Mouse (Mus musculus) MEL (cell line): ENCODE results near the gene Zic1.

ENCODE experiments used
- CTCF ChIP-seq, 3 experiments: IDR thresholded peaks in 2 of 3; conservative IDR thresholded peaks in 1 of 3; 2 replicates each; pipeline ENCODE4 v1.5.1; 2011 to 2012; ENCODE audit warnings: low read length in 3 of 3, low read depth in 2 of 3, mild to moderate bottlenecking in 2 of 3, improper control_type of control experiment in 1 of 3, inconsistent platforms in 1 of 3, mixed read lengths in 1 of 3, moderate library complexity in 1 of 3; ENCODE audit not compliant: control insufficient read depth in 1 of 3, insufficient read depth in 1 of 3, poor library complexity in 1 of 3, severe bottlenecking in 1 of 3
- ETS1 ChIP-seq: IDR thresholded peaks from 2 replicates; pipeline ENCODE4 v1.6.1; 2012; ENCODE audit warnings: low read depth, mild to moderate bottlenecking, inconsistent platforms, low read length, improper control_type of control experiment, moderate library complexity
- POLR2A ChIP-seq, 2 experiments: IDR thresholded peaks; 2 replicates each; pipeline ENCODE4 v1.6.1; 2011 to 2012; ENCODE audit warnings: low read length in 2 of 2, mild to moderate bottlenecking in 2 of 2, control low read depth in 1 of 2, improper control_type of control experiment in 1 of 2, low read depth in 1 of 2, moderate library complexity in 1 of 2; ENCODE audit not compliant: control insufficient read depth in 1 of 2, insufficient read depth in 1 of 2, poor library complexity in 1 of 2
- TBP ChIP-seq: IDR thresholded peaks from 2 replicates; pipeline ENCODE4 v1.8.0; 2011; ENCODE audit warnings: low read depth, low read length, improper control_type of control experiment
- USF1 ChIP-seq: IDR thresholded peaks from 2 replicates; pipeline ENCODE4 v1.6.1; 2014; ENCODE audit warnings: low read depth, mild to moderate bottlenecking, inconsistent platforms, low read length, improper control_type of control experiment, moderate library complexity
- USF2 ChIP-seq, 2 experiments: IDR thresholded peaks; 2 replicates each; pipeline ENCODE4 v1.6.1; 2011 to 2012; ENCODE audit warnings: improper control_type of control experiment in 2 of 2, low read length in 2 of 2, borderline replicate concordance in 1 of 2, inconsistent platforms in 1 of 2, low read depth in 1 of 2, mild to moderate bottlenecking in 1 of 2; ENCODE audit not compliant: insufficient read depth in 1 of 2

- TF ChIP-seq CTCF (IDR thresholded peaks at IDR 0.05 in 2 of 3, conservative IDR thresholded peaks at IDR 0.05 in 1 of 3; ENCODE audit: control insufficient read depth in 1 of 3, insufficient read depth in 1 of 3, low read depth in 2 of 3, low read length in 3 of 3, poor library complexity in 1 of 3, severe bottlenecking in 1 of 3) (no peak), USF1 (no peak), TBP (no peak), USF2 (IDR thresholded peaks at IDR 0.05; ENCODE audit: borderline replicate concordance in 1 of 2, insufficient read depth in 1 of 2, low read depth in 1 of 2, low read length in 2 of 2) (no peak), ETS1 (no peak), POLR2A (IDR thresholded peaks at IDR 0.05; ENCODE audit: control insufficient read depth in 1 of 2, insufficient read depth in 1 of 2, low read depth in 1 of 2, low read length in 2 of 2, poor library complexity in 1 of 2) (no peak)
Measured at GRCm38 (mm10) chr9:91364971-91365501, 574 bp downstream of the Zic1 start.
